Mouse (Mus musculus) CD4-positive naive resting alpha-beta T cell, adult 57 days (primary cell): Measurements from ENCODE around the gene Krt73. TPM values are rescaled to one million over a fixed set of nuclear protein-coding genes. Genes with fewer than 3 reads are reported as not detected.

Experiments used
- total RNA-seq: library from RNA; stranded (reverse); gene quantifications from one replicate; pipeline ENCODE4 v1.2.4, GENCODE M21; 2023

The Krt73 gene
- total RNA-seq: not detected

GRCm38 (mm10) chr15:101802296-101802835, at the start of gene Krt73:
Gene Krt73 (minus strand): TSS chr15:101802346.

GRCm38 (mm10) chr15:101850694-101851093, 48.5 kb upstream of the Krt73 start, which contains the start of gene Krt1:
Gene Krt1 (minus strand): TSS chr15:101850794.

DNA sequence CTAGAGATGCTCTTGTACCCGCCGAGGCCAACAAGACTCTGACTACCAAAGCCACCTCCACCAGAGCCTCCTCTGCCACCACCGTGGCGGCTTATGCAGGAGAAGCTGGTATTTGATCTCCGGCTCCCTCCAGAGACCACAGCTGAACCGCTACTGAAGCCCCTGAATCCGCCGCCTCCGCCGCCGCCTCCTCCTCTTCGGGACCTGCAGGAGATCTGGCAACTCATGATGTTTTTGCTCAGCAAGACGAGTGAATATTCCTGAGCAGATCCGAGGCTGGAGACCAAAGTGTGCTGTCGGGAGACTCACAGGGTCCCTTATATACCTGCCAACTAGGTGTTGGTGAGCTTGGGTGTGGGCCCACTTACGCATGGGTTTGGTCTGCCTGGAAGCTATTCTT, 15.7 kb upstream of the Krt73 start, which contains the start of gene Krt2:
Gene Krt2, minus strand, starts transcription at position 295 of the 400 bp plus-strand sequence.

GRCm38 (mm10) chr15:101786360-101786759, 15.8 kb downstream of the Krt73 start, which contains the start of gene Krt72:
Gene Krt72 (minus strand): TSS chr15:101786460.

Other genes with a start within 250 kb of the Krt73 start
- gene Krt90, start 239.4 kb downstream of the Krt73 start, total RNA-seq: not detected
- not detected for gene Krt75, start 228.4 kb downstream of the Krt73 start, total RNA-seq
- not detected for gene Gm5414, start 174.2 kb downstream of the Krt73 start, total RNA-seq
- gene Gm5478, start 155.0 kb downstream of the Krt73 start, total RNA-seq: not detected
- gene Krt6b, start 122.1 kb downstream of the Krt73 start, total RNA-seq: not detected
- gene Krt6a, start 108.0 kb downstream of the Krt73 start, total RNA-seq: not detected
- 0.50 TPM for gene Krt5, start 89.4 kb downstream of the Krt73 start, total RNA-seq
- gene Krt71, start 59.2 kb downstream of the Krt73 start, total RNA-seq: not detected
- gene Krt72, start 15.9 kb downstream of the Krt73 start, total RNA-seq: not detected
- gene Krt2, start 15.8 kb upstream of the Krt73 start, total RNA-seq: not detected
- 0.38 TPM for gene Krt1, start 48.4 kb upstream of the Krt73 start, total RNA-seq
- not detected for gene Krt77, start 67.4 kb upstream of the Krt73 start, total RNA-seq
- not detected for gene Krt76, start 90.6 kb upstream of the Krt73 start, total RNA-seq
- gene Krt4, start 122.4 kb upstream of the Krt73 start, total RNA-seq: not detected
- gene Krt79, start 138.0 kb upstream of the Krt73 start, total RNA-seq: not detected
- not detected for gene Krt78, start 151.9 kb upstream of the Krt73 start, total RNA-seq
- 1.2 TPM for gene Krt8, start 202.1 kb upstream of the Krt73 start, total RNA-seq
- 1.6 TPM for gene Krt18, start 225.8 kb upstream of the Krt73 start, total RNA-seq